Mouse (Mus musculus) retina, embryonic 14.5 days (tissue): Measurements from ENCODE around the gene Gstm5.
A peak's percentile ranks its signal among the peaks of the same experiment; 100 is the strongest.

ENCODE experiments used
- DNase-seq: peaks from one replicate; pipeline ENCODE4 v3.0.0-alpha.2; 2015; ENCODE audit warnings: low spot score

Gene Gstm5

GRCm38 (mm10) chr3:107931670-107932069, 36.0 kb downstream of the Gstm5 start, which contains the start of gene Gstm7:
Gene Gstm7 (minus strand): TSS chr3:107931817.
- peak; percentile 99 for DNase-seq

GRCm38 (mm10) chr3:107932128-107932527, 36.5 kb downstream of the Gstm5 start:
- no peak for DNase-seq

- no peak for DNase-seq
Observed at GRCm38 (mm10) chr3:107935268-107935667, 39.6 kb downstream of the Gstm5 start.

- DNase-seq, result no peak
Observed at GRCm38 (mm10) chr3:107935888-107936287, 40.3 kb downstream of the Gstm5 start.

- DNase-seq, result peak; percentile 73
Observed at GRCm38 (mm10) chr3:107939403-107939802, 43.8 kb downstream of the Gstm5 start.

DNA sequence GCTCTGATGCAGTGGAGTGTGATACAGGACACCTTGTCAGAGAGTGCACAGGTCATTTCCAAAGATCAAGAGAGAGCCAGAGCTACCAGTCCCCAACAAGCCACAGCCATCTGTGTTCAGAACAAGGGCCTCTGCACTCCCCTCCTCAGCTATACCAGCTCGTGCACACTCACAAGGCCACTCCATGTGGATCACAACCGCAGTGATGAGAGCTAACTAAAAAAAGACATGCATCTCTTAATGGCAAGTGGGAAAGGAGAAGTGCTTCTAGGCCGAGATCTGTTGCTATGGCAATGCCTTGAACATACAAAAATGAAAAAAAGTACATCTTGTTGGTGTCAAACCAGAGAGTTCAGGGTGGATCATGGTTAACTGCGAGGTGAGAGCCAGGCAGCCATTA, 44.2 kb downstream of the Gstm5 start:
- no peak for DNase-seq

GRCm38 (mm10) chr3:107940524-107940923, 44.9 kb downstream of the Gstm5 start:
- DNase-seq, result no peak

DNA sequence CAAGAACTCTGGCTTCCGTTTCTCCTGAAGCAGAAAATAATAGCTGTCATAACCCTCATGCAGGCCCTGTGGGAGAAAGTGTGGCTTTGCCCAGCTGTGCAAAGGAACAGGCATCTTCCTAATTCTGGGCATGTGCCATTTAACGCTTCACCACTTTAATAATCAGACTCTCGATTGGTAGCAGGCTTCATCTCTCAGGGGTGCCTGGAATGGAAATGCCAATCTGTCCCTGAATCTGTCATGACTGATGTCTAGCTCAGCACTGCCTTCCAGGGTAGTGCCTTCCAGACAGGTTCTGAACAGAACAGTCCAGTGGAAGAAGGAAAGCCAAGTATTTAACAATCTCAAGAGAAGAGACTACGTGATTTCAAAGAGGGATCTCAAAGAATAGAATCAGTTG, 45.6 kb downstream of the Gstm5 start:
- no peak for DNase-seq

DNA sequence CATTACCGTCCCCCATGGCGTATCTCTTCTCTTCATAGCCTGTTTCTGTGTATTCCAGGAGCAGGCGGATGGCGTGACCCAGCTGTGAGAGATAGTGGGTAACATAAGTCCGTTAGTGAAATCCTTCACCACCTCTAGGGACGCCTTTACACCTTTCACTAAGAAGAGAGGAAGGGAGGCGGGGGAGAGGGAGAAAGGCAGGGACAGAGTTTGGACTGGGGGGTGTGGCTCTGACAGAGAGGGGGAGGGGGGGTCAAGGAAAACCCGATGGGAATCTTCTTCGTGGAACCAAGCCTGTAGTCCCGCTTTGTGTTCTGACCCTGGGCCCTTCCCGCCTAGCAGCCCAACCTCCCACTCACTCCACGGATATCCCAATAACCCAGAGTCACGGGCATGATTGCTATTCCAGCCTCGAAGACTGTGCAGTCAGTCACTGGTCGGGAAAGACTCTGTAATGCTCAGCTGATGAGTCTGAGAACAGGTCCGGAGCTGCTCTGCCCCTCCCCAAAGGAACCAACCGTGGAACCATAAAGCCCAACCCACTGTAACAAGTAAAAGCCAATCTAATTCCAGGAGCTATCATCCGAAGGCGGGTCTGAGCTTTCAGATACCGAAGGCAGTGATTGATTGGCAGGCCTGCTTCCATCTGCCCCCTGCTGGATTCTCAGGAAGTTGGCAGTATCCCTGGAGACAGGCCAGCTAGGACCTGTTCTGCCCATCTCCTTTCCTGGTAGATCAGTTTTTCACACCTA, 47.8 kb downstream of the Gstm5 start, which contains the start of gene Gstm6:
Gene Gstm6 (minus strand): TSS at position 511 of the 752 bp plus-strand sequence.
- peak; percentile 74 for DNase-seq

DNA sequence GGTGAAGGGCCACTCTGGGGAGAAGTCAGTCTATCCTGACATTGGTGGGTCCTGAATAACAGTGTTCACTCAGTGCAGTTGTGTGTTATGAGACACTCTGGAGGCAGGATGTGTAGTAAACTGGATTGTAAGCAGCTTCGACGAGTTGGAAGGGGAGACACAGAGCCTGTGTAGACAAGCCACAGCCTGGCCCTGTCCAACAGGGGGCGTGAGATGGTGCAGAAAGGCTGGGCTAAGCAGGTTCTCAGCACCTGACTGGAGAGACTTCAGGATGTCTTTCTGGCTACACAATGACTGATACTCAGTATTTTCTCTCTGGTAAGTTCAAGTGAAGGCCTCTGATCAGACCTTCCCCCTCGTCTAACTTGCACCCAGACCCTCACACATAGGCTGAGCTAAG, 50.1 kb downstream of the Gstm5 start:
- no peak for DNase-seq
